Mouse (Mus musculus): ENCODE measurements at regions not wholly inside any gene's neighbourhood (a gene's known extent, or its start where the extent isn't known, plus 50 kb on each side); places are given as distances from the start of the nearest gene placed in this dataset.

DNA sequence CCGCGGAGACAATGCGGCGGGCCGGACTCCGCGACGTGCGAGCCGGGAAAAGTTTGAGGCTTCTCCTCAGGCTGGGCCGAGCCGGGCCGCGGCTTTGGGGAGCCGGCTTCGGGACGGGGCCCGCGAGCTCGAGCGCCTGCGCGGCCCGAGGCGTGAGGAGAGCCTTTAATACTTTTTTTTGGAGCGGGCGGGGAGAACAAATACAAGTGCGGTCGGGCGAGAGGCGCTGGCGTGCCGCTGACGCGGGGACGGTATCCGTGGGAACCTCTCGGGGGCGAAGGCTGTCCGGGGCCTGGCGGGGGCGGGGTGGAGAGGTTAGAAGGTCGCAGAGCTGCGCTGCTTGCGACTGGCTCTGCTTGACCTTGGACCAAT is 141.0 kb downstream of the Ogfrl1 start:
- peak overlapping the region; percentile 92 for H3K9ac ChIP-seq (replicated peaks)
- no peaks in the 10 kb centered on the region for H3K27me3 ChIP-seq (ENCODE audit: control insufficient read depth, insufficient read depth, low read length)
- DNase-seq (ENCODE audit: low read depth in 3 of 3, low spot score in 3 of 3) (peak; percentile 44 to 58 (median 54)), ATAC-seq (ENCODE audit: insufficient read depth) (peak; percentile 56)
- under 1% methylated on average over 45 of the region's 45 CpGs for WGBS (ENCODE audit: insufficient replicate concordance)
- H3K9me3 ChIP-seq (ENCODE audit: control insufficient read depth, low read length) = no peaks in the 10 kb centered on the region
- H3K27ac ChIP-seq = peak overlapping the region; percentile 73
- H3K4me3 ChIP-seq (ENCODE audit: insufficient read depth in 1 of 2, low read depth in 2 of 2, low read length in 2 of 2) = peak overlapping the region; percentile 91 to 92
- peaks cover 3 to 7% of the 10 kb centered on the region in 2 experiments for H3K4me1 ChIP-seq (replicated peaks; ENCODE audit: control insufficient read depth in 2 of 2, insufficient read depth in 2 of 2, low read length in 1 of 2)
- no peaks in the 10 kb centered on the region for H3K36me3 ChIP-seq (replicated peaks; ENCODE audit: control insufficient read depth, insufficient read depth, low read depth)
- TF ChIP-seq EP300 (IDR thresholded peaks at IDR 0.05; ENCODE audit: low read depth) = no peak
- TF ChIP-seq CTCF (IDR thresholded peaks at IDR 0.05; ENCODE audit: low read depth) = no peak
- peak overlapping the region; percentile 94 for H3K4me2 ChIP-seq (ENCODE audit: low read depth)

DNA sequence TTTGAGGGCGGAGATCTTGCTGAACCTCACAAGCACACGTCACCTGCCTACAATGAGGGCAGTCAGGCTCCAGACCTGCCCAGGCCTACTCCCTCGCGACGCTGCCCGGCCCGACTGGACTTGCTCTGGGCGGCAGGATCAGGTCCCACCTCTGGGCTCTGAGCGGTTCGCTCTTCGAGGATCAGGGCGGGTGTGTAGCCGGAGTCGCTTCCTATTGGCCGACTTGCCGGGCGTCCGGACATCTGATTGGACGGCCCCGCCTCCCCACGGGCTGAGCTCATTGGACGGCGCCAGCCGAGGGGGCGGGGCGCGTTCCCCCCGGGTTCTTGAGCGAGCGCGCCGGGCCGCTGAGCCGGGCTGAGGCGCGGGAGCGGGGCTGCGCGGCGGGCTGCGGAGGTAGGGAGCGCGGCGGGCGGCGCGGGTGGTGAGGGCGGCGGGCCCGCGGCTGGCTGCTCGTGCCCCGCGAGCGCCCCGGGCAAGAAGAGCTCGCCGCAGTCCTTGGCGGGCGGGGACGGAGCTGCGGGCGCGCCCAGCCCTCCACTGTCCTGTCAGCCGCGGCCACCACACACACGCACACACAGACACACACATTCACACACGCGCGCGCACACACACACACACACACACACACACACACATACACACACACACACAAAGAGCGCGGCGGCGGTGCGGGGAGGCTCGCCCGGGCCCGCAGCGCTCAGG is 141.5 kb downstream of the Ogfrl1 start:
- peak; percentile 96 for ATAC-seq (ENCODE audit: insufficient read depth)
- DNase-seq (ENCODE audit: low read depth in 3 of 3, low spot score in 3 of 3) = peak; percentile 93 to 95 (median 94)
- H3K9ac ChIP-seq (replicated peaks) = peak overlapping the region; percentile 92
- peak overlapping the region; percentile 73 for H3K27ac ChIP-seq
- under 1% methylated on average over 74 of the region's 80 CpGs for WGBS (ENCODE audit: insufficient replicate concordance)
- peak overlapping the region; percentile 91 to 92 for H3K4me3 ChIP-seq (ENCODE audit: insufficient read depth in 1 of 2, low read depth in 2 of 2, low read length in 2 of 2)
- TF ChIP-seq EP300 (IDR thresholded peaks at IDR 0.05; ENCODE audit: low read depth) (peak; percentile 64; the same call in 1 of the 2 replicates), CTCF (IDR thresholded peaks at IDR 0.05; ENCODE audit: low read depth) (peak; percentile 13; the same call in 1 of the 2 replicates)
- H3K36me3 ChIP-seq (replicated peaks; ENCODE audit: control insufficient read depth, insufficient read depth, low read depth) = no peaks in the 10 kb centered on the region
- peak overlapping the region; percentile 94 for H3K4me2 ChIP-seq (ENCODE audit: low read depth)
- H3K27me3 ChIP-seq (ENCODE audit: control insufficient read depth, insufficient read depth, low read length) = no peaks in the 10 kb centered on the region
- H3K4me1 ChIP-seq (replicated peaks; ENCODE audit: control insufficient read depth in 2 of 2, insufficient read depth in 2 of 2, low read length in 1 of 2) = peaks cover 3 to 7% of the 10 kb centered on the region in 2 experiments
- H3K9me3 ChIP-seq (ENCODE audit: control insufficient read depth, low read length) = no peaks in the 10 kb centered on the region

DNA sequence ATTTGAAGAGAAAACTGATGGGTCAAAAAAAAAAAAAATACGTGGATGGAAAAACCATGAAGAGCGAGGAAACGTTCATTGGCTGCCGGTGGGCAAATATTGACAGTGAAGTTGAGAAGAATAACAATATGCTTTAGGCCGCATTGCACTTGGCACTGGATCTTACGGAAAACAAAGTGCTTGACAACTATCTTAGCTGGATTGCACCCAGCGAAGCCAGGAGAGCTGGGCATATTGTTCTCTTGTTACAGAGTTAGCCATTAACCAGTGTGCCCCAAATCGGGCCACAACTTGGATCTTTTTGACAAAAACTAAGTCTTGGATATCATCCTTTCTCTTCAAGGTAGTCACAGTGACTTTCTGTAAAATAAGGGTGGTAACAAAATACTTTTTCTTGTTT is 143.3 kb downstream of the Ogfrl1 start:
- no peak for DNase-seq (ENCODE audit: low read depth in 3 of 3, low spot score in 3 of 3)
- no peak for TF ChIP-seq EP300 (IDR thresholded peaks at IDR 0.05; ENCODE audit: low read depth)
- Histone ChIP-seq H3K4me3 (ENCODE audit: insufficient read depth in 1 of 2, low read depth in 2 of 2, low read length in 2 of 2) (no peak overlapping the region), H3K4me2 (ENCODE audit: low read depth) (no peak overlapping the region), H3K9ac (replicated peaks) (no peak overlapping the region), H3K36me3 (replicated peaks; ENCODE audit: control insufficient read depth, insufficient read depth, low read depth) (no peaks in the 10 kb centered on the region), H3K9me3 (ENCODE audit: control insufficient read depth, low read length) (no peaks in the 10 kb centered on the region), H3K27ac (no peak overlapping the region), H3K4me1 (replicated peaks; ENCODE audit: control insufficient read depth in 2 of 2, insufficient read depth in 2 of 2, low read length in 1 of 2) (peaks cover 3 to 7% of the 10 kb centered on the region in 2 experiments), H3K27me3 (ENCODE audit: control insufficient read depth, insufficient read depth, low read length) (no peaks in the 10 kb centered on the region)
- no peak for ATAC-seq (ENCODE audit: insufficient read depth)
- WGBS (ENCODE audit: insufficient replicate concordance) = 74% methylated on average over 8 of the region's 8 CpGs

DNA sequence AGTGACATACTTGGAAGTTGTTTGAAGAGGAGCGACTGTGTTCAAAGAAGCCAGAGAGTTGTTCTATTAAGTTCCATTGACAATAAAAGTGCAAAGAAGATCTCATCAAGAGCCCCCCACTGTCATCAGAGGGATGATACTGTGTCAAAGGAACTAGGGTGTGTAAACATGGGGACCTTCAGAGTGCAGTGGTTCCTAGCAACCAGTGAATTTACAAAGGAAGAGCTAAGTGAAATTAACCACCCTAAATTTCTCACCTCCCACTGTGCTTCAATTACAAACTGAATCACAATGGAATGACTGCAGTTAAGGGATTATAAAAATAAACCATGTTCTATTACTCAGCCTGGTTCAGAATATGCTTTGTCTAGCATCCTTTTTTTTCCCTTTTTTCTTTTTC is 129.5 kb upstream of the 4933415F23Rik start:
- Histone ChIP-seq H3K4me3 (ENCODE audit: insufficient read depth in 1 of 2, low read depth in 2 of 2, low read length in 2 of 2) (no peak overlapping the region), H3K4me1 (replicated peaks; ENCODE audit: control insufficient read depth in 2 of 2, insufficient read depth in 2 of 2, low read length in 1 of 2) (no peaks in the 10 kb centered on the region), H3K4me2 (ENCODE audit: low read depth) (no peak overlapping the region), H3K9ac (replicated peaks) (no peak overlapping the region), H3K9me3 (ENCODE audit: control insufficient read depth, low read length) (no peaks in the 10 kb centered on the region), H3K36me3 (replicated peaks; ENCODE audit: control insufficient read depth, insufficient read depth, low read depth) (no peaks in the 10 kb centered on the region), H3K27ac (no peak overlapping the region), H3K27me3 (ENCODE audit: control insufficient read depth, insufficient read depth, low read length) (no peaks in the 10 kb centered on the region)
- DNase-seq (ENCODE audit: low read depth in 3 of 3, low spot score in 3 of 3) = no peak
- TF ChIP-seq CTCF (IDR thresholded peaks at IDR 0.05; ENCODE audit: low read depth) = no peak
- TF ChIP-seq EP300 (IDR thresholded peaks at IDR 0.05; ENCODE audit: low read depth) = no peak
- 46% methylated on average over 1 of the region's 1 CpGs for WGBS (ENCODE audit: insufficient replicate concordance)
- no peak for ATAC-seq (ENCODE audit: insufficient read depth)

DNA sequence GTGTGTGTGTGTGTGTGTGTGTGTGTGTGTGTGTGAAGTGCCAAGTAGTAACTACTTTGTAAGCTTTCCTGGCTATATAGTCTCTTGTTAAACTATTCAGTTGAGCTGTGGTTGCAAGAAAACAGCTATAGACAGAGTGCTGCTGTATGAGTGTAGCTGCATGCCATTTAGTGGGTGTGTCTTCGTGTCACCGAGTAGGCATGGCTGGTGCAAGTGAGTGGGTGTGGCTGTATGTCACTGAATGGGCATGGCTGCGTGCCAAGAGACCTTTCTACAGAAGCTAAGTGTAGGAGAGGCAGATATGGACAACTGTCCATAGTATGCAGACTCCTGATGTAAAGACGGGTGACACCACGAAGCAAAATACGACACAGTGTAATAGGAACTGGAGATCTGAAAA is 126.4 kb upstream of the 4933415F23Rik start:
- Histone ChIP-seq H3K4me2 (ENCODE audit: low read depth) (no peak overlapping the region), H3K9me3 (ENCODE audit: control insufficient read depth, low read length) (no peaks in the 10 kb centered on the region), H3K4me3 (ENCODE audit: insufficient read depth in 1 of 2, low read depth in 2 of 2, low read length in 2 of 2) (no peak overlapping the region), H3K9ac (replicated peaks) (no peak overlapping the region), H3K27me3 (ENCODE audit: control insufficient read depth, insufficient read depth, low read length) (no peaks in the 10 kb centered on the region), H3K36me3 (replicated peaks; ENCODE audit: control insufficient read depth, insufficient read depth, low read depth) (no peaks in the 10 kb centered on the region), H3K27ac (no peak overlapping the region), H3K4me1 (replicated peaks; ENCODE audit: control insufficient read depth in 2 of 2, insufficient read depth in 2 of 2, low read length in 1 of 2) (no peaks in the 10 kb centered on the region)
- peak in 1 of 3 experiments; percentile 6 for DNase-seq (ENCODE audit: low read depth in 3 of 3, low spot score in 3 of 3)
- no peak for ATAC-seq (ENCODE audit: insufficient read depth)
- 59% methylated on average over 6 of the region's 6 CpGs for WGBS (ENCODE audit: insufficient replicate concordance)
- no peak for TF ChIP-seq CTCF (IDR thresholded peaks at IDR 0.05; ENCODE audit: low read depth)
